Mouse (Mus musculus) intestine, embryonic 14.5 days (tissue): Measurements from ENCODE around the gene Pmpcb. TPM values are rescaled to one million over a fixed set of nuclear protein-coding genes. Genes with fewer than 3 reads are reported as not detected.
A peak's percentile ranks its signal among the peaks of the same experiment; 100 is the strongest.

Experiments
- ATAC-seq: fragments of 200-750 bp; cut with Nextera tagmentation; replicated peaks from 2 replicates; pipeline ENCODE4 v1.8.0; 2017; ENCODE audit warnings: low read depth, moderate number of reproducible peaks, moderate TSS enrichment, moderate library complexity; ENCODE audit not compliant: low FRiP score, low TSS enrichment
- DNase-seq: peaks from one replicate; pipeline ENCODE4 v3.0.0-alpha.2; 2018; ENCODE audit warnings: low spot score
- H3K27ac ChIP-seq: fragments of 300-500 bp; sonication (generic); 2 replicates; pipeline ENCODE4 v1.5.1; 2014; ENCODE audit warnings: low read depth, mild to moderate bottlenecking, control low read depth
- H3K27me3 ChIP-seq: fragments of 300-500 bp; sonication (generic); replicated peaks from 2 replicates; pipeline ENCODE4 v1.6.1; 2014; ENCODE audit warnings: low read length, control low read depth; ENCODE audit not compliant: control insufficient read depth, insufficient read depth
- H3K36me3 ChIP-seq: fragments of 300-500 bp; sonication (generic); 2 replicates; pipeline ENCODE4 v1.6.1; 2014; ENCODE audit warnings: low read length, control low read depth; ENCODE audit not compliant: control insufficient read depth, insufficient read depth
- H3K4me1 ChIP-seq: fragments of 300-500 bp; sonication (generic); replicated peaks from 2 replicates; pipeline ENCODE4 v1.6.1; 2014; ENCODE audit warnings: low read length, control low read depth, mixed read lengths; ENCODE audit not compliant: control insufficient read depth, insufficient read depth
- H3K4me2 ChIP-seq: fragments of 300-500 bp; sonication (generic); 2 replicates; pipeline ENCODE4 v1.6.1; 2014; ENCODE audit warnings: low read length
- H3K4me3 ChIP-seq: fragments of 300-500 bp; sonication (generic); 2 replicates; pipeline ENCODE4 v1.5.1; 2014; ENCODE audit warnings: low read depth, low read length, control low read depth, mixed read lengths
- H3K9ac ChIP-seq: fragments of 300-500 bp; sonication (generic); 2 replicates; pipeline ENCODE4 v1.6.1; 2014; ENCODE audit warnings: mild to moderate bottlenecking, low read length
- H3K9me3 ChIP-seq: fragments of 300-500 bp; sonication (generic); 2 replicates; pipeline ENCODE4 v1.6.1; 2016; ENCODE audit warnings: low read length, control low read depth; ENCODE audit not compliant: control insufficient read depth
- WGBS: fragments of 180-500 bp; shearing (Covaris S2); extraction: QIAGEN DNeasy Blood & Tissue Kit; methylation state at CpG from one replicate; pipeline ENCODE4 v1.1.7; 2014; 5-methylcytosine and 5-hydroxymethylcytosine counted together
- polyA plus RNA-seq: library from polyadenylated mRNA; unstranded; fragments of >200 nt; fragmentation: Nextera tagmentation; extraction: Ambion mirVana; gene quantifications from 2 replicates; pipeline ENCODE4 v1.2.1, GENCODE M21; 2014

The Pmpcb gene
- polyA plus RNA-seq, 1 experiment from 2014 or later: 78.4 TPM

GRCm38 (mm10) chr5:21719209-21719608, 17.7 kb upstream of the Pmpcb start:
- no peak overlapping the region for H3K9ac ChIP-seq

GRCm38 (mm10) chr5:21724427-21724826, 12.5 kb upstream of the Pmpcb start:
- DNase-seq: no peak
- WGBS: 23% methylated on average over 1 of the region's 1 CpGs
- peak overlapping the region; percentile 65 for H3K27ac ChIP-seq

More at GRCm38 (mm10) chr5:21719209-21719608, 17.7 kb upstream of the Pmpcb start:
- H3K4me3 ChIP-seq: no peak overlapping the region
- no peak overlapping the region for H3K4me2 ChIP-seq
- no peak for ATAC-seq
- H3K27me3 ChIP-seq: no peaks in the 10 kb centered on the region
- H3K9me3 ChIP-seq: no peaks in the 10 kb centered on the region
- DNase-seq: no peak
- WGBS: 89% methylated on average over 2 of the region's 2 CpGs
- no peak overlapping the region for H3K27ac ChIP-seq
- no peaks in the 10 kb centered on the region for H3K4me1 ChIP-seq
- H3K36me3 ChIP-seq: no peaks in the 10 kb centered on the region

GRCm38 (mm10) chr5:21724872-21725271, 12.1 kb upstream of the Pmpcb start:
- no peaks in the 10 kb centered on the region for H3K27me3 ChIP-seq
- no peak overlapping the region for H3K4me2 ChIP-seq
- WGBS: 20% methylated on average over 7 of the region's 7 CpGs
- H3K9ac ChIP-seq: no peak overlapping the region
- peak overlapping the region; percentile 65 for H3K27ac ChIP-seq
- DNase-seq (no peak), ATAC-seq (no peak)
- H3K9me3 ChIP-seq: no peaks in the 10 kb centered on the region
- H3K4me3 ChIP-seq: no peak overlapping the region
- no peaks in the 10 kb centered on the region for H3K36me3 ChIP-seq
- H3K4me1 ChIP-seq: peaks cover 5% of the 10 kb centered on the region; the same call in 1 of the 2 replicates

More at GRCm38 (mm10) chr5:21724427-21724826, 12.5 kb upstream of the Pmpcb start:
- Histone ChIP-seq H3K27me3 (no peaks in the 10 kb centered on the region), H3K9ac (no peak overlapping the region), H3K4me1 (peaks cover 5% of the 10 kb centered on the region; the same call in 1 of the 2 replicates), H3K4me3 (no peak overlapping the region), H3K36me3 (no peaks in the 10 kb centered on the region), H3K4me2 (no peak overlapping the region), H3K9me3 (no peaks in the 10 kb centered on the region)
- ATAC-seq: no peak

GRCm38 (mm10) chr5:21729107-21729506, 7.8 kb upstream of the Pmpcb start:
- no peak for DNase-seq
- Histone ChIP-seq H3K9ac (no peak overlapping the region), H3K4me2 (no peak overlapping the region), H3K4me1 (peaks cover 11% of the 10 kb centered on the region; the same call in 1 of the 2 replicates), H3K9me3 (no peaks in the 10 kb centered on the region), H3K27me3 (no peaks in the 10 kb centered on the region), H3K36me3 (no peaks in the 10 kb centered on the region), H3K4me3 (no peak overlapping the region), H3K27ac (no peak overlapping the region)
- no peak for ATAC-seq
- WGBS: 78% methylated on average over 5 of the region's 5 CpGs

- H3K27ac ChIP-seq: peak overlapping the region; percentile 27; the same call in 1 of the 2 replicates
- H3K9me3 ChIP-seq: no peaks in the 10 kb centered on the region
- no peak overlapping the region for H3K4me2 ChIP-seq
- H3K4me1 ChIP-seq: 0 out of 2 replicates have a peak, but pooled peaks cover 6% of the 10 kb centered on the region
- no peaks in the 10 kb centered on the region for H3K36me3 ChIP-seq
- DNase-seq (no peak), ATAC-seq (no peak)
- H3K27me3 ChIP-seq: no peaks in the 10 kb centered on the region
- no peak overlapping the region for H3K9ac ChIP-seq
- H3K4me3 ChIP-seq: no peak overlapping the region
- whole genome bisulfite sequencing: 85% methylated on average over 3 of the region's 3 CpGs
Measured at GRCm38 (mm10) chr5:21732177-21732911, 4.6 kb upstream of the Pmpcb start.

GRCm38 (mm10) chr5:21732930-21733329, 4.0 kb upstream of the Pmpcb start:
- H3K9me3 ChIP-seq: no peaks in the 10 kb centered on the region
- H3K4me1 ChIP-seq: peaks cover 9% of the 10 kb centered on the region
- peak overlapping the region; percentile 27; the same call in 1 of the 2 replicates for H3K27ac ChIP-seq
- H3K36me3 ChIP-seq: no peaks in the 10 kb centered on the region
- no peak overlapping the region for H3K4me2 ChIP-seq
- H3K9ac ChIP-seq: no peak overlapping the region
- WGBS: 41% methylated on average over 8 of the region's 8 CpGs
- ATAC-seq (no peak), DNase-seq (no peak)
- no peak overlapping the region for H3K4me3 ChIP-seq
- H3K27me3 ChIP-seq: no peaks in the 10 kb centered on the region

- Histone ChIP-seq H3K4me1 (peaks cover 13% of the 10 kb centered on the region), H3K27ac (no peak overlapping the region), H3K9ac (no peak overlapping the region), H3K27me3 (no peaks in the 10 kb centered on the region), H3K4me2 (peak overlapping the region; percentile 20; the same call in 1 of the 2 replicates), H3K9me3 (no peaks in the 10 kb centered on the region), H3K36me3 (peaks cover 13% of the 10 kb centered on the region), H3K4me3 (no peak overlapping the region)
- 79% methylated on average over 20 of the region's 20 CpGs for WGBS
- ATAC-seq: no peak
- DNase-seq: no peak
Measured at GRCm38 (mm10) chr5:21735100-21735499, 1.8 kb upstream of the Pmpcb start.

GRCm38 (mm10) chr5:21735584-21735983, 1.4 kb upstream of the Pmpcb start:
- H3K9me3 ChIP-seq: no peaks in the 10 kb centered on the region
- peak overlapping the region; percentile 20; the same call in 1 of the 2 replicates for H3K4me2 ChIP-seq
- peaks cover 13% of the 10 kb centered on the region for H3K4me1 ChIP-seq
- H3K27me3 ChIP-seq: no peaks in the 10 kb centered on the region
- no peak overlapping the region for H3K27ac ChIP-seq
- ATAC-seq (no peak), DNase-seq (peak; percentile 71)
- H3K4me3 ChIP-seq: no peak overlapping the region
- 32% methylated on average over 10 of the region's 10 CpGs for WGBS
- no peak overlapping the region for H3K9ac ChIP-seq
- H3K36me3 ChIP-seq: peaks cover 18% of the 10 kb centered on the region

GRCm38 (mm10) chr5:21736046-21736445, 895 bp upstream of the Pmpcb start:
- Histone ChIP-seq H3K9ac (no peak overlapping the region), H3K36me3 (peaks cover 20% of the 10 kb centered on the region), H3K4me2 (no peak overlapping the region), H3K27me3 (no peaks in the 10 kb centered on the region), H3K4me3 (no peak overlapping the region), H3K4me1 (peaks cover 13% of the 10 kb centered on the region), H3K9me3 (no peaks in the 10 kb centered on the region), H3K27ac (no peak overlapping the region)
- no peak for ATAC-seq
- no peak for DNase-seq
- WGBS: 84% methylated on average over 11 of the region's 11 CpGs
